Mouse (Mus musculus): Measurements from ENCODE around the gene Emilin3. TPM values are rescaled to one million over a fixed set of nuclear protein-coding genes. Genes with fewer than 3 reads are reported as not detected.
A peak's percentile ranks its signal among the peaks of the same experiment; 100 is the strongest.

The Emilin3 gene
- polyA plus RNA-seq, 1 experiment = 0.15 TPM

DNA sequence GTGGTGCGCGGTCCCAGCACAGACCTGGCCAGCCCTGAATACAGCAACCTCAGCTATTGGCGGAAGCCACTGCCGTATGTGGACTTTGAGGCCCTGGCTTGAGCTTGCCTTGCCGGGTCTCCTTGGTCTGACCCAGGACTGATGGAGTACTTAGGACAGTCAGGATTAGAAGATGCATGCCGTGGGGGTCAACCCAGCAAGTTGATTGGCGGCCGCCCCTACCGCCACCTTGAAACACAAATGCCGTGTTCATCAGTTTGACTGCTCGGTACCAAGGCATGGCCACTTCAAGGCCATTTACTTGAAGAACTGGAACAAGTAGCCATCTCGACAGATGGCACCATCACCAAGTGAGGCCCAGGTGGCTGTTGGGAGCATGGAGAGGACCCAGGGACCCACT lies 6.8 kb downstream of the Emilin3 start:
- Histone ChIP-seq H3K4me3 (ENCODE audit: low read depth, low read length) (no peak overlapping the region), H3K4me1 (ENCODE audit: control insufficient read depth, insufficient read depth, insufficient read length, low read length) (no peaks in the 10 kb centered on the region), H3K27ac (ENCODE audit: insufficient read depth, low read depth, low read length) (no peak overlapping the region), H3K27me3 (ENCODE audit: control insufficient read depth, insufficient read depth, low read length) (no peaks in the 10 kb centered on the region), H3K36me3 (ENCODE audit: control insufficient read depth, insufficient read depth, low read length) (peaks cover 28% of the 10 kb centered on the region)
- no peak for TF ChIP-seq POLR2A (IDR thresholded peaks at IDR 0.05; ENCODE audit: low read depth, low read length)
- no peak for TF ChIP-seq CTCF (IDR thresholded peaks at IDR 0.05; ENCODE audit: extremely low read depth, insufficient read length, insufficient replicate concordance, low read depth, low read length)
- 95% methylated on average over 12 of the region's 12 CpGs for WGBS

DNA sequence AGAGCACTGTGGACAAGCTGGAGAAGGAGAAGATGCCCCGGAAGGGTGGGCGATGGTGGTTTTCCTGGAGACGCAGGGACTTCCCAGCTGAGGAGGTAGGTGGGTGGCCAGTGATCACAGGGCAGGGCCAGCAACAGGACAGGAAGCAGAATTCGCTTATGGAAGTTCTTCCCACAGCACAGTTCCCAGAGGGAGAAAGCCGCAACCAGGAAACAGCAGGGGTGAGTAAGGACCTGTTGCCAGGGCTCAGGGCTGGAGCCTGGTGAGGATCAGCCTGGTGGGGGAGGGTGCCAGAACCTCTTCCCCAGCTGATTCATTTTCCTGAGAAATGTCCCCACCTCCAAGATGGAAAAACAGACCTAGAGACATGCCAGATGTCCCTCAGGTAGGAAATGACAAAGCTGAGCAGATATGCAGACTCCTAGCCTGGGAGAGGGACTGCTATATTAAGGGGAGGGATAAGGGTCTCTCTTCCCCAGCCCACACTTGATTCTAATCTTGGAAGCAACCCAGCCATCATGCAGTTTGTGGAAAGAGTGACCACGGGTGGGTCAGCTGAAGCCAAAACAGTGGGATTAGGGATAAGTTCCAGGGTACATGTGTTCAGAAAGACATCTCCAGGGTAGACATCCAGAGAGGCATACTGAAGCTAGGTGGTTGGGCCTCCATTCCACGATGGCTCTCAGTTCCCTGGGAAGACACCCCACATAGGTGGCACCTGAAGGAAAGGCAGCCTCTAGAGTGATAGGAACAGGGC lies 10.3 kb downstream of the Emilin3 start:
- Histone ChIP-seq H3K4me3 (ENCODE audit: low read depth, low read length) (no peak overlapping the region), H3K36me3 (ENCODE audit: control insufficient read depth, insufficient read depth, low read length) (peaks cover 52% of the 10 kb centered on the region), H3K27ac (ENCODE audit: insufficient read depth, low read depth, low read length) (no peak overlapping the region), H3K27me3 (ENCODE audit: control insufficient read depth, insufficient read depth, low read length) (no peaks in the 10 kb centered on the region), H3K4me1 (ENCODE audit: control insufficient read depth, insufficient read depth, insufficient read length, low read length) (no peaks in the 10 kb centered on the region)
- TF ChIP-seq POLR2A (IDR thresholded peaks at IDR 0.05; ENCODE audit: low read depth, low read length) (no peak), CTCF (IDR thresholded peaks at IDR 0.05; ENCODE audit: extremely low read depth, insufficient read length, insufficient replicate concordance, low read depth, low read length) (no peak)
- 81% methylated on average over 7 of the region's 7 CpGs for WGBS

DNA sequence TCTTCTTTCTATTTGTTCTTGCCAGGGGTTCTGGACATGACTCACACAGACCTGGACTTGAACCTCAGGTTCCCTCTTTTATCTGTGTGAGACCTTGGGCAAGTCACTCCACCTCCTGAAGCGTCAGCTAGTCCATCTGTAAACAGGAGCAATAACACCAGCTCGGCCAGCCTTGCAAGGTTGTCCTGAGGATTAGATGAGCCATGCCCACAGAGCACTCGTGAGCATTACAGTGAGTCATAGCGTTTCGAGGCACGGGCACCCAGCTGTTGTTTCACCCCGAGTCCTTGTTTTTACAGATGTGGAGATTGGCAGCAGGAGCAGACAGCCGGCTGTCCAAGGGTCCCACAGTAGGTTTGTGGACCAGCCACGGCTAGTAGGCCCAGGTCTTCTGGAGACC lies 20.4 kb downstream of the Emilin3 start:
- Histone ChIP-seq H3K27ac (ENCODE audit: insufficient read depth, low read depth, low read length) (peak overlapping the region; percentile 86), H3K36me3 (ENCODE audit: control insufficient read depth, insufficient read depth, low read length) (peaks cover 27% of the 10 kb centered on the region), H3K4me1 (ENCODE audit: control insufficient read depth, insufficient read depth, insufficient read length, low read length) (peaks cover 21% of the 10 kb centered on the region), H3K27me3 (ENCODE audit: control insufficient read depth, insufficient read depth, low read length) (no peaks in the 10 kb centered on the region), H3K4me3 (ENCODE audit: low read depth, low read length) (peak overlapping the region; percentile 48)
- WGBS = 54% methylated on average over 9 of the region's 9 CpGs
- TF ChIP-seq POLR2A (IDR thresholded peaks at IDR 0.05; ENCODE audit: low read depth, low read length) (no peak), CTCF (IDR thresholded peaks at IDR 0.05; ENCODE audit: extremely low read depth, insufficient read length, insufficient replicate concordance, low read depth, low read length) (no peak)

DNA sequence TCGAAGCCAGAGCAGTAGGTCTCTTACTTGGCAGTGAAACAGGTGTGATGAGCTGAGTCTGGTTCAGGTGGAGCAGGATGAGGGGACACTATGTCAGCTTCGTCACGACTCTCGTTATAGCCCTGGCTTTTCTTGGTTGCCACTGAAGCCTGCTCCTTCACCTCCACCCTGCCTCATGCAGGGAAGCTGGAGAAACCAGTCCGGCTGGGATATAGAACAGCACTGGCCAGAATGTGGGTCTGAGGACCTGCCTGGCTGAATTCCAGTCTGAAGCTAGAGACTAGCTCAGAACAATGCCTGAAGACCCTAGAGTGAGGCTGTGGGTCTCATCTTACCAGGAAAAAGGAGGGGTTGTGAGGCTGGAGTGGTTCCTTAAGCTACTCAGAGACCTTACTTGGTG lies 21.1 kb downstream of the Emilin3 start:
- Histone ChIP-seq H3K36me3 (ENCODE audit: control insufficient read depth, insufficient read depth, low read length) (peaks cover 22% of the 10 kb centered on the region), H3K27me3 (ENCODE audit: control insufficient read depth, insufficient read depth, low read length) (no peaks in the 10 kb centered on the region), H3K4me3 (ENCODE audit: low read depth, low read length) (no peak overlapping the region), H3K27ac (ENCODE audit: insufficient read depth, low read depth, low read length) (peak overlapping the region; percentile 98), H3K4me1 (ENCODE audit: control insufficient read depth, insufficient read depth, insufficient read length, low read length) (peaks cover 21% of the 10 kb centered on the region)
- TF ChIP-seq CTCF (IDR thresholded peaks at IDR 0.05; ENCODE audit: extremely low read depth, insufficient read length, insufficient replicate concordance, low read depth, low read length) = no peak
- no peak for TF ChIP-seq POLR2A (IDR thresholded peaks at IDR 0.05; ENCODE audit: low read depth, low read length)
- 59% methylated on average over 5 of the region's 5 CpGs for WGBS

DNA sequence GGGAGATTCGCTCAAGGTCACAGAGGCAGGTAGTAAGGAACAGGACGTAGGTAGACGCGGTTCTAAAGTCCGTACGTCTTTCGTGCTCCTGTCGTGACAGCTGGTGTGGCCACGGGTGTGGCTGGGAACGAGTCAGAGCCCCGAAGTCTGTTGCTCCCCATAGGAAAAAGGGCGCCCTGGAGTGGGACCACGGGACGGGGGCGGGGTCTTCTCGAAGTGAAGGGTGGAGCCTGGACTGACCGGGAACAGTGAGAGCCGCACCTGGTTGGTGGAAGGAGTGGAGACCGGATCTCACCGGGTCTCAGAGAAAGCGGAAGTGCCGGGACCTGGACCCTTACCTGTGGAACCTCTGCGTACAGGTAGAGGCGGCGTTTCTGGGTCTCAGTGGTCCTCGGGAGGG lies 24.3 kb downstream of the Emilin3 start:
- Histone ChIP-seq H3K27me3 (ENCODE audit: control insufficient read depth, insufficient read depth, low read length) (no peaks in the 10 kb centered on the region), H3K27ac (ENCODE audit: insufficient read depth, low read depth, low read length) (peak overlapping the region; percentile 98), H3K36me3 (ENCODE audit: control insufficient read depth, insufficient read depth, low read length) (peaks cover 4% of the 10 kb centered on the region; the same call in 1 of the 2 replicates), H3K4me3 (ENCODE audit: low read depth, low read length) (peak overlapping the region; percentile 74), H3K4me1 (ENCODE audit: control insufficient read depth, insufficient read depth, insufficient read length, low read length) (peaks cover 19% of the 10 kb centered on the region)
- TF ChIP-seq POLR2A (IDR thresholded peaks at IDR 0.05; ENCODE audit: low read depth, low read length) (peak; percentile 76), CTCF (IDR thresholded peaks at IDR 0.05; ENCODE audit: extremely low read depth, insufficient read length, insufficient replicate concordance, low read depth, low read length) (no peak)
- under 1% methylated on average over 26 of the region's 26 CpGs for WGBS

DNA sequence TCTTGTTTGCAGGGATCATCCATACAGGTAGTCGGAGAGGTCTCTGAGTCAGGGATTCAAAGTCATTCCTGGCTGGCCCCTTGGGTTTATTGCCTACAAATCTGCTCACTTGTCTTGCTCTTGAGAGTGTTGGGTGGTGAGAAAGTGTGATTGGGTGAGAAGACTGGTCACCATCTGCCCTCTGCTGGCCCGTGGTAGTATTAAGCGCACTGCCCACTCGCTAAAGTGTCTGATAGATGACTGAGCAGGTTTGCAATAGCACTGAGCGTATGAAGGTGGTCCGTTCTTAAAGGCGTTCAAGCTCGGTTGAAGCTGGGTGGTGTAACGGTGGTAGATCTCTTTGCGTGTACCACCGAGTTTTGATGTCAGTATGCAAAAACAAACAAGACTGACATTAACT lies 24.8 kb downstream of the Emilin3 start:
- peak overlapping the region; percentile 74 for H3K4me3 ChIP-seq (ENCODE audit: low read depth, low read length)
- H3K36me3 ChIP-seq (ENCODE audit: control insufficient read depth, insufficient read depth, low read length) = no peaks in the 10 kb centered on the region; the same call in 1 of the 2 replicates
- 1% methylated on average over 11 of the region's 11 CpGs for WGBS
- H3K4me1 ChIP-seq (ENCODE audit: control insufficient read depth, insufficient read depth, insufficient read length, low read length) = peaks cover 19% of the 10 kb centered on the region
- peak; percentile 92; the same call in 1 of the 2 replicates for TF ChIP-seq CTCF (IDR thresholded peaks at IDR 0.05; ENCODE audit: extremely low read depth, insufficient read length, insufficient replicate concordance, low read depth, low read length)
- TF ChIP-seq POLR2A (IDR thresholded peaks at IDR 0.05; ENCODE audit: low read depth, low read length) = no peak
- peak overlapping the region; percentile 93 for H3K27ac ChIP-seq (ENCODE audit: insufficient read depth, low read depth, low read length)
- H3K27me3 ChIP-seq (ENCODE audit: control insufficient read depth, insufficient read depth, low read length) = no peaks in the 10 kb centered on the region

DNA sequence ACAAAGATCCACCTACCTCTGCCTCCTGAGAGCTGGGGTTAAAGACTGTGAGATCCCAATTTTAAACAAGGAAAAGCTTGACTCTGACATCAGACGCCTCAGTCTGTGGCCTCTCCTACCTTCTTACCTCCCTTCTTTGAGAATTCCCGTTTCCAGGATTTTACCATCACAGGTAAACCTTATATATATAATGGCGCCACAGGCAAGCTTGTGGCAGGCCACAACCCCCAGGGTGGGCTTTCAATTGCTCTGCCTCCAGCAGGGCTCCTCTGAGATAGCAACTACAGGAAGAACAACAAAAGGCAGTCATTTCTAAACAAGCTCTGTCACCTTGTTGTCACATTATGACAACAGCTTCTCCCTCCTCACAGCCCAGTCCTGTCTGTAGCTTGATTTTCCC lies 25.9 kb downstream of the Emilin3 start:
- Histone ChIP-seq H3K36me3 (ENCODE audit: control insufficient read depth, insufficient read depth, low read length) (no peaks in the 10 kb centered on the region), H3K27me3 (ENCODE audit: control insufficient read depth, insufficient read depth, low read length) (no peaks in the 10 kb centered on the region), H3K4me3 (ENCODE audit: low read depth, low read length) (no peak overlapping the region), H3K27ac (ENCODE audit: insufficient read depth, low read depth, low read length) (no peak overlapping the region), H3K4me1 (ENCODE audit: control insufficient read depth, insufficient read depth, insufficient read length, low read length) (peaks cover 12% of the 10 kb centered on the region; the same call in 1 of the 2 replicates)
- no peak for TF ChIP-seq CTCF (IDR thresholded peaks at IDR 0.05; ENCODE audit: extremely low read depth, insufficient read length, insufficient replicate concordance, low read depth, low read length)
- 94% methylated on average over 3 of the region's 3 CpGs for WGBS

Measured in small intestine, adult 2 months (tissue).